Mouse (Mus musculus) kidney, embryonic 16.5 days (tissue): ENCODE measurements around the gene Pik3cd. TPM values are rescaled to one million over a fixed set of nuclear protein-coding genes. Genes with fewer than 3 reads are reported as not detected.

Experiments used
- ATAC-seq: fragments of 200-750 bp; cut with Nextera tagmentation; 2 replicates; pipeline ENCODE4 v1.8.0; 2017; ENCODE audit warnings: moderate TSS enrichment; ENCODE audit not compliant: low FRiP score, low TSS enrichment
- H3K27ac ChIP-seq: fragments of 300-500 bp; sonication (generic); 2 replicates; pipeline ENCODE4 v1.5.1; 2014; ENCODE audit warnings: low read length
- H3K27me3 ChIP-seq: fragments of 300-500 bp; sonication (generic); 2 replicates; pipeline ENCODE4 v1.6.1; 2014; ENCODE audit warnings: low read length, control low read depth, mixed read lengths; ENCODE audit not compliant: insufficient read depth
- H3K36me3 ChIP-seq: fragments of 300-500 bp; sonication (generic); 2 replicates; pipeline ENCODE4 v1.6.1; 2014; ENCODE audit warnings: low read length, control low read depth, mixed read lengths; ENCODE audit not compliant: insufficient read depth
- H3K4me1 ChIP-seq: fragments of 300-500 bp; sonication (generic); 2 replicates; pipeline ENCODE4 v1.6.1; 2014; ENCODE audit warnings: low read length, control low read depth, mixed read lengths; ENCODE audit not compliant: insufficient read depth
- H3K4me2 ChIP-seq: fragments of 300-500 bp; sonication (generic); replicated peaks from 2 replicates; pipeline ENCODE4 v1.6.1; 2014; ENCODE audit warnings: low read depth, low read length
- H3K4me3 ChIP-seq: fragments of 300-500 bp; sonication (generic); 2 replicates; pipeline ENCODE4 v1.5.1; 2014; ENCODE audit warnings: mild to moderate bottlenecking, low read length
- H3K9ac ChIP-seq: fragments of 300-500 bp; sonication (generic); replicated peaks from 2 replicates; pipeline ENCODE4 v1.6.1; 2014; ENCODE audit warnings: low read length
- H3K9me3 ChIP-seq: fragments of 300-500 bp; sonication (generic); 2 replicates; pipeline ENCODE4 v1.6.1; 2016; ENCODE audit warnings: low read length, control low read depth
- WGBS: fragments of 180-500 bp; shearing (Covaris S2); extraction: QIAGEN DNeasy Blood & Tissue Kit; methylation state at CpG from one replicate; pipeline ENCODE4 v1.1.7; 2014; 5-methylcytosine and 5-hydroxymethylcytosine counted together
- polyA plus RNA-seq: library from polyadenylated mRNA; unstranded; fragments of >200 nt; fragmentation: Nextera tagmentation; extraction: Ambion mirVana; gene quantifications from 2 replicates; pipeline ENCODE4 v1.2.1, GENCODE M21; 2015

Pik3cd gene
- polyA plus RNA-seq, 1 experiment from 2014 or later, result 4.7 TPM

DNA sequence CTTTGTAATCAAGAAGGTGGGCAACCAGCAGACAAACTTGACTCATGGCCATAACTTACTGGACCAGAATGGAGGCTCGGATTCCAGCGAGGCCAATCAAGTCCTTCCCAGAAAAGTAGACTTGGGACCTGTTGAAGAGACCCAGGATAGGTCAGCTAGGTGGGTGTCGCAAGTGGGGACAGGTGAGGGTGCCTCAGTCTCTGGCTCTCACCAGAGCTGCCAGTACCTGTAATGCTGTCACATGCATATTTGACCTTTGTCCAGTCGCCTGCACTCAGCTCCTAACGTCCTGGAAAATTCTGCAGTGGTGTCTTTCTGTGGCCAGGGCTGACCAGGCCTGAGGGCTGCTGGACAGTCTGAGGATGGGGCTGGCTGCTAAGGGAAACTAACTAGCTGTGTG, 9.1 kb upstream of the Pik3cd start:
- H3K4me2 ChIP-seq, result no peak overlapping the region
- 80% methylated on average over 5 of the region's 5 CpGs for WGBS
- H3K9ac ChIP-seq, result no peak overlapping the region
- ATAC-seq, result peak; percentile 21; the same call in 1 of the 2 replicates
- H3K9me3 ChIP-seq, result no peaks in the 10 kb centered on the region
- peaks cover 16% of the 10 kb centered on the region for H3K36me3 ChIP-seq
- H3K27me3 ChIP-seq, result no peaks in the 10 kb centered on the region
- no peak overlapping the region for H3K27ac ChIP-seq
- no peak overlapping the region for H3K4me3 ChIP-seq
- no peaks in the 10 kb centered on the region for H3K4me1 ChIP-seq

- ATAC-seq, result peak; percentile 85
- H3K36me3 ChIP-seq, result peaks cover 9% of the 10 kb centered on the region
- no peak overlapping the region for H3K4me2 ChIP-seq
- H3K27ac ChIP-seq, result no peak overlapping the region
- H3K4me1 ChIP-seq, result no peaks in the 10 kb centered on the region
- no peak overlapping the region; the same call in 1 of the 2 replicates for H3K9ac ChIP-seq
- H3K9me3 ChIP-seq, result no peaks in the 10 kb centered on the region
- 19% methylated on average over 5 of the region's 5 CpGs for WGBS
- no peaks in the 10 kb centered on the region for H3K27me3 ChIP-seq
- H3K4me3 ChIP-seq, result no peak overlapping the region
These were observed 8.1 kb upstream of the Pik3cd start for GRCm38 (mm10) chr4:149710510-149710909.

DNA sequence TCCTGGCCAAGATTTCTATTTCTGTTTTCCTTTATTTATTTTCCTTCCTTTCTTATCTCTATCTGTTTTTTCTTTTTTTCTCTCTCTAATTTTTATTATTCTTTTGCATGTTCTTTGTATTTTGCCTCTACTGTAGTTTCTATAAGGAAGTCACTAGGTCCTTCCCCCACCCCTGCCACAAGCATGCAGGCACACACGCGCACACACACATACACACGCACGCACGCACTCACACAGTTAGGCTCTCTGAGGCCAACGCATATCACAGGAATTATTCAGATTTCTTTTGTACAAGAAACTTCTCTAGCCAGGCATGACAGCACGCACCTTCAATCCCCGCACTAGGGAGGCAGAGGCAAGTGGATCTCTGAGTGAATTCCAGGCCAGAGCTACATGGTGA, 3.6 kb upstream of the Pik3cd start:
- H3K4me3 ChIP-seq, result no peak overlapping the region
- no peaks in the 10 kb centered on the region for H3K27me3 ChIP-seq
- no peak overlapping the region for H3K9ac ChIP-seq
- no peaks in the 10 kb centered on the region for H3K9me3 ChIP-seq
- no peaks in the 10 kb centered on the region for H3K36me3 ChIP-seq
- H3K4me1 ChIP-seq, result peaks cover 5% of the 10 kb centered on the region
- no peak overlapping the region for H3K4me2 ChIP-seq
- no peak overlapping the region for H3K27ac ChIP-seq
- ATAC-seq, result no peak
- 91% methylated on average over 8 of the region's 8 CpGs for WGBS

DNA sequence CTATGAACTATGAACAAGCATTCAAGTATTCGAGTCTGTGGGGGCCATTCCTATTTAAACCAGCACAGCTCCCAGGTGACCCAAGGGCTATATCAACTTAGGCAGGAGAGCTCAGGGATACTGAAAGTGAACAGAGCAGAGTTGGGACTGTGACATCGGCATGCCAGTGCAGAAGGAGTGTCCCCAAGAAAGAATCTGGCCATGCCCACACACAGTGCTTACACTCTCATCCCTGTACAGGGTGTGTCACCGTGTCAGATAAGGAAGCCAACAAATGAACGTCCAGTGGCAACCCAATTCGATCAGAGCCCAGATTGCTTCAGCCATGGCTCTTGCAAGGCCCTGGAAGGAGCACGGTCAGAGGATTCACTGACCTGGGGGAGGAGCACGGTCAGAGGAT, 2.9 kb upstream of the Pik3cd start:
- no peak overlapping the region for H3K27ac ChIP-seq
- no peak overlapping the region for H3K4me2 ChIP-seq
- no peak overlapping the region for H3K9ac ChIP-seq
- H3K27me3 ChIP-seq, result no peaks in the 10 kb centered on the region
- no peaks in the 10 kb centered on the region for H3K36me3 ChIP-seq
- H3K4me1 ChIP-seq, result peaks cover 5% of the 10 kb centered on the region
- 53% methylated on average over 7 of the region's 7 CpGs for WGBS
- ATAC-seq, result no peak; the same call in 1 of the 2 replicates
- no peaks in the 10 kb centered on the region for H3K9me3 ChIP-seq
- no peak overlapping the region for H3K4me3 ChIP-seq

DNA sequence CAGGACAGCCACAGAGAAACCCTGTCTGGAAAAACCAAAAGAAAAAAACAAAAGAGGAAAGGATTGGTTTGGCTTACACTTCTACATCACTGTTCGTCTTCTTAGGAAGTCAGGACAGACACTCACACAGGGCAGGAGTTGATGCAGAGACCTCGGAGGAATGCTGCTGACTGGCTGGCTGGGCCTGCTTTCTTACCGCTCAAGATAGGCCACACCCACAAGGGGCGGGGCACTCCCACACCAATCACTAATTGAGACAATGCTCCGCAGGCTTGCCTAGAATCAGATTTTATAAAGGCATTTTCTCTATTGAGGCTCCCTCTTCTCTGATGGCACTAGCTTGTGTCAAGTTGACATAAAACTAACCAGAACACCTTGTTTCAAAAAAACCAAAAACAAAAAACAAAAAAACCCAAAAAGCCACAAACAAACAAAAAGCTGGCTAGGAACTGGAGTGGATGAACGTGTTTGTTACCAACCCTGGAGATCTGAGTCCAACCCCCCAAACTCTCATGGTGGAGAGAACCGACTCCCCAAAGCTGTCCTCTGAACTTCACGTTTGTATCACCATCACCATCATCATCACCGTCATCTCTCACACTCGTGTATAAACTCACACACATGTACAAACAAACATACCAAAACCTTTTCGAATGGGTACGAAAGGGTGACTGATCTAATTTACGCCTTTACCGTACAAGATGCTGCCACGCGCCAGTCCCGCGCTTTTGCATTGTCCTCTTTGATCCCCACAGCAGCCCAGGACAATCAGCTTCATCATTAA, 753 bp downstream of the Pik3cd start:
- H3K9ac ChIP-seq, result no peak overlapping the region
- no peak overlapping the region for H3K4me3 ChIP-seq
- no peak overlapping the region for H3K27ac ChIP-seq
- WGBS, result 65% methylated on average over 18 of the region's 18 CpGs
- H3K27me3 ChIP-seq, result no peaks in the 10 kb centered on the region
- H3K4me1 ChIP-seq, result peaks cover 17% of the 10 kb centered on the region
- no peak overlapping the region for H3K4me2 ChIP-seq
- H3K36me3 ChIP-seq, result no peaks in the 10 kb centered on the region
- no peak for ATAC-seq
- no peaks in the 10 kb centered on the region for H3K9me3 ChIP-seq

GRCm38 (mm10) chr4:149699953-149700352, 2.4 kb downstream of the Pik3cd start:
- Histone ChIP-seq H3K9ac (no peak overlapping the region), H3K27ac (no peak overlapping the region), H3K36me3 (no peaks in the 10 kb centered on the region), H3K9me3 (no peaks in the 10 kb centered on the region), H3K4me2 (no peak overlapping the region), H3K27me3 (no peaks in the 10 kb centered on the region), H3K4me3 (no peak overlapping the region), H3K4me1 (peaks cover 26% of the 10 kb centered on the region)
- 89% methylated on average over 4 of the region's 4 CpGs for WGBS
- no peak for ATAC-seq

GRCm38 (mm10) chr4:149698197-149698821, 4.1 kb downstream of the Pik3cd start:
- Histone ChIP-seq H3K9ac (peak overlapping the region; percentile 73), H3K36me3 (no peaks in the 10 kb centered on the region), H3K4me3 (peak overlapping the region; percentile 56), H3K4me1 (peaks cover 26% of the 10 kb centered on the region), H3K27me3 (no peaks in the 10 kb centered on the region), H3K9me3 (no peaks in the 10 kb centered on the region), H3K27ac (peak overlapping the region; percentile 12; the same call in 1 of the 2 replicates), H3K4me2 (peak overlapping the region; percentile 81)
- peak; percentile 76 for ATAC-seq
- WGBS, result 1% methylated on average over 35 of the region's 35 CpGs

- 23% methylated on average over 15 of the region's 15 CpGs for WGBS
- Histone ChIP-seq H3K9me3 (no peaks in the 10 kb centered on the region), H3K27me3 (no peaks in the 10 kb centered on the region), H3K27ac (peak overlapping the region; percentile 12; the same call in 1 of the 2 replicates), H3K4me1 (peaks cover 25% of the 10 kb centered on the region), H3K4me3 (peak overlapping the region; percentile 56), H3K9ac (peak overlapping the region; percentile 73), H3K4me2 (peak overlapping the region; percentile 81), H3K36me3 (no peaks in the 10 kb centered on the region)
- ATAC-seq, result peak; percentile 32; the same call in 1 of the 2 replicates
These were observed 4.7 kb downstream of the Pik3cd start for GRCm38 (mm10) chr4:149697506-149698196.

DNA sequence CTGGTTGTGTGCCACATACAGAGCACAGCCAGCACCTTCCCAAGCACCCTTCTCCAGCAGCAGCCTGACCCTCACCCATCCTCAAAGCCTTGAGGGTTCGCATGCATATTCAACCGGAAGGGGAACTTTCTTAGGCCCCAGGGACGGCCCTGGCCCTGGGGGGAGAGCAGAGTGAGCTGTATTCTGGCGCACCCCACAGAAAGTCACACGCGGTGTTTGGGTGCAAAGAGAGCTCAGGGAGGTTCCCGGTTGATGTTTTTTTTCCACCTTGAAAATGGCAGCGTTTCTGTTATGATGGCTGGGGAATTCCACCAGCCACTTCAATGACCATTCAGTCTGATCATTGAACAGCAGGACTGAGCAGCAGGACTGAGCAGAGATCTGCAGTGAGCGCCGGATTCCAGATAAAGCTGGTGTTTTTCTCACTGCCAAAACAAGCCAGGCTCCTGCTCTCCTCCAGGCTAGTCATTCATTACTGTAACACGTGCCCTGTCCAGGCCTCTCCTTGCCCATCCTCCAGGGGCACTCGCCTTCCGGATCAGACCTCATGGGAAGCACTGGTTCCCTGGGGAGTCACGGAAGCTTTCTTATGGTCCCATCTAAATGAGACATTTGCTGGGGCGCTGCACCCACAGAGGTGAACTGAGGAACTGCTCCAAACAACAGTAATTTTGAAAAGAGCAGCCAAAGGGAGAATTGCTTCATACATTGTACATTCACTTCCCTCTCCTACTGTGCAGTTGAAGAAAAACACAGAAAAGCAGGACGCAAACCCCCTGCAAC, 6.0 kb downstream of the Pik3cd start:
- no peak overlapping the region for H3K4me3 ChIP-seq
- H3K9me3 ChIP-seq, result no peaks in the 10 kb centered on the region
- no peaks in the 10 kb centered on the region for H3K36me3 ChIP-seq
- no peak overlapping the region for H3K27ac ChIP-seq
- no peak overlapping the region for H3K4me2 ChIP-seq
- WGBS, result 35% methylated on average over 16 of the region's 16 CpGs
- no peak overlapping the region for H3K9ac ChIP-seq
- H3K4me1 ChIP-seq, result peaks cover 21% of the 10 kb centered on the region
- peak; percentile 58 for ATAC-seq
- H3K27me3 ChIP-seq, result no peaks in the 10 kb centered on the region
